Mouse (Mus musculus) midbrain, embryonic 10.5 days (tissue): ENCODE measurements around the gene Dok7. TPM values are rescaled to one million over a fixed set of nuclear protein-coding genes. Genes with fewer than 3 reads are reported as not detected.

Source experiments
- DNase-seq: peaks from one replicate; pipeline ENCODE4 v3.0.0-alpha.2; 2017; ENCODE audit warnings: low spot score
- H3K27ac ChIP-seq: fragments of 300-500 bp; sonication (generic); replicated peaks from 2 replicates; pipeline ENCODE4 v1.5.1; 2016; ENCODE audit warnings: mild to moderate bottlenecking
- H3K27me3 ChIP-seq: fragments of 300-500 bp; sonication (generic); 2 replicates; pipeline ENCODE4 v1.6.1; 2016; ENCODE audit warnings: low read depth, mild to moderate bottlenecking; ENCODE audit not compliant: poor library complexity, severe bottlenecking
- H3K36me3 ChIP-seq: fragments of 300-500 bp; sonication (generic); 2 replicates; pipeline ENCODE4 v1.6.1; 2016; ENCODE audit warnings: mild to moderate bottlenecking, moderate library complexity
- H3K4me1 ChIP-seq: fragments of 300-500 bp; sonication (generic); 2 replicates; pipeline ENCODE4 v1.6.1; 2016
- H3K4me3 ChIP-seq: fragments of 300-500 bp; sonication (generic); 2 replicates; pipeline ENCODE4 v1.5.1; 2016; ENCODE audit warnings: mild to moderate bottlenecking, moderate library complexity
- H3K9me3 ChIP-seq: fragments of 300-500 bp; sonication (generic); replicated peaks from 2 replicates; pipeline ENCODE4 v1.6.1; 2016; ENCODE audit warnings: mild to moderate bottlenecking
- WGBS: fragments of 180-500 bp; shearing (Covaris S2); methylation state at CpG from one replicate; pipeline ENCODE4 v1.1.7; 2016; 5-methylcytosine and 5-hydroxymethylcytosine counted together
- polyA plus RNA-seq: library from polyadenylated mRNA; unstranded; fragments of >200 nt; fragmentation: Nextera tagmentation; extraction: Ambion mirVana; gene quantifications from 2 replicates; pipeline ENCODE4 v1.2.1, GENCODE M21; 2016

The Dok7 gene
- polyA plus RNA-seq, 1 experiment from 2014 or later, result 0.27 TPM

GRCm38 (mm10) chr5:35035141-35035540 lies 21.4 kb upstream of the Dok7 start:
- Histone ChIP-seq H3K4me1 (0 out of 2 replicates have a peak, but pooled peaks cover 3% of the 10 kb centered on the region), H3K9me3 (no peaks in the 10 kb centered on the region), H3K36me3 (peaks cover 58% of the 10 kb centered on the region), H3K4me3 (no peak overlapping the region), H3K27ac (no peak overlapping the region), H3K27me3 (no peaks in the 10 kb centered on the region)
- WGBS, result 94% methylated on average over 5 of the region's 5 CpGs
- no peak for DNase-seq

DNA sequence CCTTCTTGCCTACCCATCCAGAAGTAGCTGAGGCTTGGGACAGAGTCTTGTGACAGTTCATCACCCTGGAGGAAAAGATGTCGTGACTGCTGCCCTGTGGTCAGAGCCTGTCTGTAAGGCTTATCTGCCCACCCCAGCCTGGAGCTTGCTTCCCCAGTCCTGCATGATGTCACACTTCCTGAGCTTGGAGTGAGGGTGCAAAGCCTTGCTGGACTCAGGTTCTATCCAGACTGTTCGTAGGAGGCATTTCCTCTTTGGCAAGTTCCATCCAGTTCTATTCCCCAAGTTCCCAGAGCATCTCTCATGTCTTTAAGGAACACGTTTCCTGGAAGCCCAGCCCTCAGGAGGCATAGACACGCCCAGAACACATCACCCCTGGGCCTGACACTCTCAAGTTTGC lies 20.8 kb upstream of the Dok7 start:
- Histone ChIP-seq H3K4me1 (0 out of 2 replicates have a peak, but pooled peaks cover 3% of the 10 kb centered on the region), H3K36me3 (peaks cover 51% of the 10 kb centered on the region), H3K4me3 (no peak overlapping the region), H3K27me3 (no peaks in the 10 kb centered on the region), H3K9me3 (no peaks in the 10 kb centered on the region), H3K27ac (no peak overlapping the region)
- WGBS, result 73% methylated on average over 4 of the region's 4 CpGs
- DNase-seq, result no peak

DNA sequence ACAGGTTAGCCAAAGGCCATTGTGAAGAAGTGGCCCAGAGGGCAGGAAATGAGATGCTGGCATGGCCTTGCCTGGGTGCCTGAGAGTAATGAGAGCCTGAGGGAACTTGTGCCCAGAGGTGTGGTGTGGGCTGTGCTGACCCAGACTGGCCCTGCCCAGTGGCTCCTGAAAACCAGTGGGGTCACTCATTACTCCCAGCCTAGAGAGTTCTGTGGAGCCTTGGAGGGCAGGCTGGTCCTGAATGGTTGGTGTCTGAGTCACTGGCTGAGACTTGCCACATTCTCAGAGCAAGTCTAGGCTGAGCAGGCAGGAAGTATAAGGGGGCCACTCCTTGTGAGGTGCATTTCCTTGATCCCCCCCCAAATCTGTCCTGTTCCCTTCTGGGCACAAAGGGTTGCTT lies 19.1 kb upstream of the Dok7 start:
- Histone ChIP-seq H3K4me3 (no peak overlapping the region), H3K27me3 (no peaks in the 10 kb centered on the region), H3K27ac (no peak overlapping the region), H3K4me1 (no peaks in the 10 kb centered on the region), H3K36me3 (peaks cover 35% of the 10 kb centered on the region), H3K9me3 (no peaks in the 10 kb centered on the region)
- DNase-seq, result no peak

GRCm38 (mm10) chr5:35041268-35041829 lies 15.2 kb upstream of the Dok7 start, which contains the start of gene Hgfac:
Hgfac (plus strand) TSS chr5:35041509.
- 76% methylated on average over 6 of the region's 6 CpGs for WGBS
- no peaks in the 10 kb centered on the region for H3K36me3 ChIP-seq
- peak within 1 kb of the TSS; percentile 35 for H3K27ac ChIP-seq
- DNase-seq, result no peak
- no peak within 1 kb of the TSS for H3K4me3 ChIP-seq
- no peaks in the 10 kb centered on the region for H3K27me3 ChIP-seq
- no peaks in the 10 kb centered on the region for H3K9me3 ChIP-seq
- no peaks in the 10 kb centered on the region; the same call in 1 of the 2 replicates for H3K4me1 ChIP-seq

DNA sequence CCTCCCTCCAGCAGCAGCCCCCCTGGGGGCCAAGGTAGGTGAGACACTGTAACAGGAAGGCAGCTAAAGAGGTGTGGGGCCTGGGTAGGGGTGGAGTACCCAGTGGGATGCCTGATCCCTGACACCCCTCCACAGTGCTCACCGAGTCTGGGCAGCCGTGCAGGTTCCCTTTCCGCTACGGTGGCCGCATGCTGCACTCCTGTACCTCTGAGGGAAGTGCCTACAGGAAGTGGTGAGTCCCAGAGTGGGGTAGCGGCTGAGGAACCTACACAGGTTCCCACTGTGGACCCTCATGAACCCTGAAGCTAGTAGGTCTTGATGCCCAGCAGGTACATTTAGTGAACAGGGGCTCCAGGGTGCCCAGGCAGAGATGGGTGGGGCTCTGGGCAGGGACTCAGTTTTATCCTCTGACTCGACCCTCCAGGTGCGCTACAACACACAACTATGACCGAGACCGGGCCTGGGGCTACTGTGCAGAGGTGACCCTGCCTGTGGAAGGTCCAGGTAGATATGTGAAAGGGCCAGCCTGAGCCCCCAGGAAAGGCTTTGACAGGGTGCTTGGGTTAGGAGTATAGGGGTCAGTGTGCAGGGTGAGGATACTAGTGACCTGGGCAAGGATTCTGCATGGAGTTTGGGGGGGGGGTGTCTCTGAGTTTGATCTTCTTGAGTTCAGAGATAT lies 14.0 kb upstream of the Dok7 start:
- Histone ChIP-seq H3K9me3 (no peaks in the 10 kb centered on the region), H3K4me3 (no peak overlapping the region), H3K27me3 (no peaks in the 10 kb centered on the region), H3K36me3 (no peaks in the 10 kb centered on the region), H3K4me1 (peaks cover 3% of the 10 kb centered on the region; the same call in 1 of the 2 replicates), H3K27ac (0 out of 2 replicates have a peak overlapping the region, but pooled peaks have one; percentile 33)
- no peak for DNase-seq
- 84% methylated on average over 10 of the region's 10 CpGs for WGBS

DNA sequence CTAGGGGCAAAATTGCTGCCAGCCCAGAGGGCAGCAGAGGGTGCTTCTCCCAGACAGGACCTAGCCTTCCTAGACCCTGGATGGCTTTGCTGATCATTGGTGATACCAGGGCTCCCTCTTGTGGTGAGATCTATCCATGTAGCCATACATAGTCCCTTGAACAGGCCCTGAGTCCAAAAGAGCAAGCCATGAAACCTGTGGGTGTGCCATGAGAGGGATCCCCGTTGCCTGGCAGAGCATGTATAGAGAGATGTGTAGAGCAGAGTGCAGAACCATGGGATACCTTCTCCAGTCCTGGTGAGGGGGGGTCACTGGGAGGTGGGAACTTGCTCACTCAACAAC lies 13.5 kb upstream of the Dok7 start:
- Histone ChIP-seq H3K36me3 (no peaks in the 10 kb centered on the region), H3K27me3 (no peaks in the 10 kb centered on the region), H3K4me3 (no peak overlapping the region), H3K27ac (no peak overlapping the region), H3K9me3 (no peaks in the 10 kb centered on the region), H3K4me1 (peaks cover 3% of the 10 kb centered on the region; the same call in 1 of the 2 replicates)
- WGBS, result 44% methylated on average over 1 of the region's 1 CpGs
- peak; percentile 71 for DNase-seq

DNA sequence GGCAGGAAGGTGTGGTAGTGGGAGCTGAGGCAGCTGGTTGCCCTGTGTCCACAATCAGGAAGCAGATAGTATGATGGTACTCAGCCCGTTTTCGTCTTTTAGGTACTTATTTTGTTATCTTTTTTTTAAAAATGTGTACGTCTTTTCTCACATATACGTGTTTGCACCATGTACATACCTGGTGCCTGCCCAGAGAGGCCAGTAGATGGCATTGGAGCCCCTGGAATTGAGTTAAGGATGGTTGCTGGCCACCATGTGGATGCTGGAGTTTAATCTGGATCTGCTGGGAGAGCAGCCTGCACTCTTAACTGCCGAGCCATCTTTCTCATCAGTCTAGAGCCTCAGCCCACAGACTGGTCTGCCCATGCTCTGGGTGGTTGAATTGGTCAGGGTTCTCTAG lies 6.0 kb upstream of the Dok7 start:
- Histone ChIP-seq H3K4me1 (peaks cover 3% of the 10 kb centered on the region; the same call in 1 of the 2 replicates), H3K4me3 (no peak overlapping the region), H3K9me3 (no peaks in the 10 kb centered on the region), H3K36me3 (no peaks in the 10 kb centered on the region), H3K27me3 (peaks cover 14% of the 10 kb centered on the region), H3K27ac (no peak overlapping the region)
- no peak for DNase-seq
- 76% methylated on average over 5 of the region's 5 CpGs for WGBS

DNA sequence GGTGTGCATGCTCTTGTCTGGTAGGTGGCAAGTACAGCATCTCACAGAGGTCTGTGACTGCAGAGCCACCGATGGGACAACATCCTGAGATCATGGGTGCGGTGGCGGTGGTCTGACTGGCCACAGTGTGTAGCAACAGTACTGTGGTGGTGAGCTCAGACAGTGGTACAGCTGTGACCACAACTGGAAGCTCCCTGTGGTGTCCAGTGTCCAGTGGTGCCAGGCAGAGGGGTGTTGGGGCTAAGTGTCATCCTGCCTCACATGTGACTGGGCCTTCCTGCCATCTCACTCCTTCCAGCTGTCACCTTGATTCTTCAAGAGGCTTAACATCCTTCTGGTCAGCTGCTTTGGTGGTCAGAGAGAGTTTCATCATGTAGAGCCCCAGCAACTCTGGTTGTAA lies 1.9 kb upstream of the Dok7 start:
- 83% methylated on average over 3 of the region's 3 CpGs for WGBS
- Histone ChIP-seq H3K9me3 (no peaks in the 10 kb centered on the region), H3K27ac (no peak overlapping the region), H3K4me3 (no peak overlapping the region), H3K4me1 (peaks cover 18% of the 10 kb centered on the region), H3K27me3 (peaks cover 54% of the 10 kb centered on the region), H3K36me3 (no peaks in the 10 kb centered on the region)
- no peak for DNase-seq

GRCm38 (mm10) chr5:35055076-35055475 lies 1.5 kb upstream of the Dok7 start:
- Histone ChIP-seq H3K4me1 (peaks cover 18% of the 10 kb centered on the region), H3K36me3 (no peaks in the 10 kb centered on the region), H3K4me3 (no peak overlapping the region), H3K27me3 (peaks cover 59% of the 10 kb centered on the region), H3K27ac (no peak overlapping the region), H3K9me3 (no peaks in the 10 kb centered on the region)
- 88% methylated on average over 12 of the region's 12 CpGs for WGBS
- no peak for DNase-seq

- H3K27me3 ChIP-seq, result peaks cover 64% of the 10 kb centered on the region
- WGBS, result 31% methylated on average over 4 of the region's 4 CpGs
- peak overlapping the region; percentile 67 for H3K4me3 ChIP-seq
Observed at GRCm38 (mm10) chr5:35057582-35057981, 1.0 kb downstream of the Dok7 start.

DNA sequence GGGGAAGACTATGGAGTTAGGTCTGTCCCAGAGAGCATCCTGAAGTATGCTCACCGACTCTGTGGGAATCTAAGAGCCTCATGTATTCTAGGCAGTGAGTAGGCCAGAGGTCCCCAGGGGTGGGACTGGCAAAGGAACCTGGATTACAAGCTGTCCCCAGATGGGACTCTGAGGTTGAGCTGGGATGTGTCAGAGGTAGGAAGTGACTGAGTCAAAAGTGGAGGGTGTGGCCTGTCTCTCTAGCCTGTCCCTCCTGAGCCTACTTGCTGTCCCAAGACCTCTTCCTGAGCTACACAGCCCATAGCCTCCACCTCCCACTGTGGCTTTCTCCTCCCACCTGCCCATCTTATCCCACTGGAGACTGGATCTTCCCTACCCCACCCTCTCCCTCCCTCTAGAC lies 1.6 kb downstream of the Dok7 start:
- Histone ChIP-seq H3K9me3 (no peaks in the 10 kb centered on the region), H3K4me1 (peaks cover 18% of the 10 kb centered on the region), H3K27ac (no peak overlapping the region), H3K27me3 (peaks cover 64% of the 10 kb centered on the region), H3K4me3 (no peak overlapping the region), H3K36me3 (no peaks in the 10 kb centered on the region)
- DNase-seq, result no peak
- 71% methylated on average over 1 of the region's 1 CpGs for WGBS

More at GRCm38 (mm10) chr5:35057582-35057981, 1.0 kb downstream of the Dok7 start:
- H3K4me1 ChIP-seq, result peaks cover 18% of the 10 kb centered on the region
- DNase-seq, result no peak
- no peak overlapping the region for H3K27ac ChIP-seq
- H3K36me3 ChIP-seq, result no peaks in the 10 kb centered on the region
- no peaks in the 10 kb centered on the region for H3K9me3 ChIP-seq

DNA sequence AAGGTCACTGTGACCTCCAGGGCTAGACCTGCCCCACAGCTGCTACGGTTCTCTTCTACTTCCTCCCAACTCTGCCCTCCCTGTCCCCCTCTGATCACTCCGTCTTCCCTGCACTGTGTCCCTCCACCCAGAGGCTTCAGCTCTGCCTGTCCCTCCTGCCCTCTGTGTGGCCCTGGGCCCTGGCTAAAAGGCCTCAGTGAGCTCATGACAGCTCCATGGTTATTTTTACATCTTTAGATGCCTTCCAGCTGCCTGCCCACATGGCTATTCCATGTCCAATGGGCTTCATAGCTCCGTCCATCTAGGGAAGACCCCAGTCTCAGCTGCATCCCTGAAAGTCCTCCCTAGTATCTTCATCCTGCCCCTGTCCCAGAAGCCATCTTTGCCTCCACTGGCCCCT lies 3.5 kb downstream of the Dok7 start:
- Histone ChIP-seq H3K4me1 (peaks cover 18% of the 10 kb centered on the region), H3K9me3 (no peaks in the 10 kb centered on the region), H3K27ac (no peak overlapping the region), H3K27me3 (peaks cover 55% of the 10 kb centered on the region), H3K36me3 (no peaks in the 10 kb centered on the region), H3K4me3 (no peak overlapping the region)
- DNase-seq, result no peak
- 86% methylated on average over 3 of the region's 3 CpGs for whole genome bisulfite sequencing

DNA sequence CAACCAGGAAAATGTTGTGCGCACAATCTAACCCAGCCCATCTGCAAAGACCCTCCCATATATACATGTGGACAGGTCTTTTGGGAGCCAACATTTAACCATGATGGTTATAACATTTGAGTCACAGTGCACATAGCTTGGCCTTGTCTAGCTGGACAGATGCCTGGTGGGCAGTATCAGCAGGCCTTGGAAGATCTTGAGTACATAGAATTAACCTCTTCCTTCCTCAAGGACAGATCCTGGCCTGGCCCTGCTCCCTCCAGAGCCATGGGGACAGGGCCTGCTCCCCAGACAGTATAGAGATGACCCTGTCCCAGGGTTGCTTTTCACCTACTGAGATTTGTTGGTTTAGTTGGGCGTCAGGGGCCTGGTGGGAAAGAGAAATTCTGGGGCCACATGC lies 13.3 kb downstream of the Dok7 start:
- Histone ChIP-seq H3K9me3 (no peaks in the 10 kb centered on the region), H3K4me1 (peaks cover 7% of the 10 kb centered on the region), H3K27ac (no peak overlapping the region), H3K27me3 (no peaks in the 10 kb centered on the region), H3K36me3 (no peaks in the 10 kb centered on the region), H3K4me3 (no peak overlapping the region)
- WGBS, result 93% methylated on average over 2 of the region's 2 CpGs
- no peak for DNase-seq
